In the genomic region with DNA sequence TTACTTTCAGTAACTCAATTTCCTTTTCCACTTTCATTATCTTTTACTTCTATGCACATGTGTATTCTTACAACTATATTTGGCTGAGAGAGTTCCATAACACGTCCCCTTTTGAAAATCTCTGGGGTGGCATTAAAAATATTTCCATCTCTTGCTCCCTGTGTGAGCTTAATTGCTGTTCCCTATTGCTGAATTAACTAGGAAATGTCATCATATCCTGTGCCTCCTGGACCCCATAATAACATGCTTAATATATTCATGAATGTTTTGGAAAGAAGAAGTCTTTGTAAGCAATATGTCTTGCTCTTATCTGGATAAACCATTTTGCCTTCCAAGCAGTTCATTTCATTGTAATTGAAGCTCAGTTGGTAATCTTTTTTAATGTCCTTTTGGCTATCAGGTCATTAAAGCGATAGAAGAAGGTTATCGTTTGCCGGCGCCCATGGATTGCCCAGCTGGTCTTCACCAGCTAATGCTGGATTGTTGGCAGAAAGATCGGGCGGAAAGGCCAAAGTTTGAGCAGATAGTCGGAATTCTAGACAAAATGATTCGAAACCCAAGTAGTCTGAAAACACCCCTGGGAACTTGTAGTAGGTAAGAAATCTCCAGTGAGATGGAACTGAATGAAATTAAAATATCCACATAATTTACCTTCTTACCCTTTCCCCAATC, we compare ENCODE assay signal across 29 mouse cellular contexts.
A peak's percentile ranks its signal among the peaks of the same experiment; 100 is the strongest.
DNase-seq lines count a peak whose midpoint lies in the region; ATAC-seq and TF ChIP-seq lines count a peak whose summit lies in the region.
"Had no signal": no experiment of that assay in that cellular context is flagged by ENCODE, and none has a peak within 500 bp of the region (broad histone marks: within the 10 kb centered on the region; RNA-seq: fewer than 3 reads in every experiment).

No protein-coding gene starts in this region.

- ATAC-seq in cerebellum, adult (ENCODE audit: insufficient number of reproducible peaks, low FRiP score, low TSS enrichment) = peak; percentile 31; the same call in 1 of the 2 replicates
- 0 out of 2 replicates have a peak, but pooled peaks have one; percentile 38 for ATAC-seq in lung, embryonic 16.5 days (ENCODE audit: low read depth)
- ATAC-seq in liver, postnatal 0 days = no peak
- no peak for ATAC-seq in forebrain, embryonic 15.5 days (replicated peaks)
- ATAC-seq: activated CD4-positive, CD25-positive, alpha-beta regulatory T cell, adult 4 months; forebrain, embryonic 16.5 days; hindbrain, embryonic 16.5 days; intestine, embryonic 15.5 days had no signal

- no peak overlapping the region for H3K9ac ChIP-seq in lung, embryonic 16.5 days (ENCODE audit: low read length)
- no peak overlapping the region for H3K9ac ChIP-seq in liver, postnatal 0 days (replicated peaks)
- no peak overlapping the region for H3K9ac ChIP-seq in forebrain, embryonic 15.5 days (replicated peaks)
- H3K9ac ChIP-seq: embryonic facial prominence, embryonic 13.5 days; forebrain, embryonic 12.5 days; heart, embryonic 12.5 days; heart, embryonic 15.5 days; hindbrain, embryonic 13.5 days; intestine, embryonic 15.5 days had no signal

- no peak for TF ChIP-seq CTCF in liver, postnatal 0 days (IDR thresholded peaks at IDR 0.05; ENCODE audit: low read depth)

- peaks cover 4% of the 10 kb centered on the region for H3K36me3 ChIP-seq in lung, embryonic 16.5 days (ENCODE audit: control insufficient read depth, insufficient read depth, low read length)
- no peaks in the 10 kb centered on the region for H3K36me3 ChIP-seq in liver, postnatal 0 days (replicated peaks; ENCODE audit: insufficient read depth, low read length)
- peaks cover 3% of the 10 kb centered on the region for H3K36me3 ChIP-seq in forebrain, embryonic 15.5 days
- H3K36me3 ChIP-seq: forebrain, embryonic 12.5 days; heart, embryonic 15.5 days; intestine, embryonic 15.5 days had no signal

- H3K4me2 ChIP-seq in lung, embryonic 16.5 days (ENCODE audit: low read depth, low read length) = no peak overlapping the region
- no peak overlapping the region for H3K4me2 ChIP-seq in liver, postnatal 0 days (ENCODE audit: low read depth, low read length)
- no peak overlapping the region for H3K4me2 ChIP-seq in forebrain, embryonic 15.5 days (replicated peaks)
- H3K4me2 ChIP-seq: embryonic facial prominence, embryonic 13.5 days; forebrain, embryonic 12.5 days; heart, embryonic 12.5 days; heart, embryonic 15.5 days; hindbrain, embryonic 13.5 days; intestine, embryonic 15.5 days had no signal

- no peak overlapping the region for H3K4me3 ChIP-seq in lung, embryonic 16.5 days (ENCODE audit: low read length)
- no peak overlapping the region for H3K4me3 ChIP-seq in liver, postnatal 0 days (ENCODE audit: low read depth, low read length)
- H3K4me3 ChIP-seq in forebrain, embryonic 15.5 days = no peak overlapping the region
- H3K4me3 ChIP-seq: embryonic facial prominence, embryonic 10.5 days; embryonic facial prominence, embryonic 13.5 days; erythroblast, embryonic 14.5 days; forebrain, embryonic 12.5 days; gastrocnemius, adult 2 months; heart, embryonic 12.5 days; heart, embryonic 15.5 days; hindbrain, embryonic 10.5 days; hindbrain, embryonic 13.5 days; intestine, embryonic 15.5 days had no signal

- H3K9me3 ChIP-seq in lung, embryonic 16.5 days (ENCODE audit: control insufficient read depth, low read length) = no peaks in the 10 kb centered on the region
- no peaks in the 10 kb centered on the region for H3K9me3 ChIP-seq in liver, postnatal 0 days (ENCODE audit: low read length)
- H3K9me3 ChIP-seq in forebrain, embryonic 15.5 days = no peaks in the 10 kb centered on the region
- H3K9me3 ChIP-seq: embryonic facial prominence, embryonic 10.5 days; embryonic facial prominence, embryonic 13.5 days; forebrain, embryonic 12.5 days; heart, embryonic 12.5 days; heart, embryonic 15.5 days; hindbrain, embryonic 10.5 days; hindbrain, embryonic 13.5 days; intestine, embryonic 15.5 days had no signal

- 71% methylated on average over 9 of the region's 9 CpGs for WGBS in lung, embryonic 16.5 days
- WGBS in liver, postnatal 0 days (ENCODE audit: insufficient replicate concordance) = 78% methylated on average over 9 of the region's 9 CpGs
- 90% methylated on average over 9 of the region's 9 CpGs for WGBS in forebrain, embryonic 15.5 days

- H3K4me1 ChIP-seq in lung, embryonic 16.5 days (replicated peaks; ENCODE audit: control insufficient read depth, insufficient read depth, low read length) = no peaks in the 10 kb centered on the region
- no peaks in the 10 kb centered on the region for H3K4me1 ChIP-seq in liver, postnatal 0 days (ENCODE audit: insufficient read depth)
- no peaks in the 10 kb centered on the region for H3K4me1 ChIP-seq in forebrain, embryonic 15.5 days
- H3K4me1 ChIP-seq: embryonic facial prominence, embryonic 10.5 days; embryonic facial prominence, embryonic 13.5 days; forebrain, embryonic 12.5 days; heart, embryonic 12.5 days; heart, embryonic 15.5 days; hindbrain, embryonic 10.5 days; hindbrain, embryonic 13.5 days; intestine, embryonic 15.5 days had no signal

- no peaks in the 10 kb centered on the region for H3K27me3 ChIP-seq in lung, embryonic 16.5 days (ENCODE audit: control insufficient read depth, insufficient read depth, low read depth, low read length)
- H3K27me3 ChIP-seq in liver, postnatal 0 days (ENCODE audit: insufficient read depth, low read length) = no peaks in the 10 kb centered on the region
- no peaks in the 10 kb centered on the region for H3K27me3 ChIP-seq in forebrain, embryonic 15.5 days
- H3K27me3 ChIP-seq: embryonic facial prominence, embryonic 13.5 days; heart, embryonic 12.5 days; heart, embryonic 15.5 days; hindbrain, embryonic 13.5 days; intestine, embryonic 15.5 days had no signal

- no peak overlapping the region for H3K27ac ChIP-seq in lung, embryonic 16.5 days (ENCODE audit: low read length)
- H3K27ac ChIP-seq in liver, postnatal 0 days (ENCODE audit: low read depth) = no peak overlapping the region
- H3K27ac ChIP-seq in forebrain, embryonic 15.5 days (replicated peaks) = no peak overlapping the region
- H3K27ac ChIP-seq: embryonic facial prominence, embryonic 10.5 days; embryonic facial prominence, embryonic 13.5 days; forebrain, embryonic 12.5 days; gastrocnemius, adult 2 months; heart, embryonic 15.5 days; hindbrain, embryonic 10.5 days; hindbrain, embryonic 13.5 days; intestine, embryonic 15.5 days had no signal

- TF ChIP-seq EP300 in liver, postnatal 0 days (IDR thresholded peaks at IDR 0.05; ENCODE audit: low read depth) = no peak

- no peak for DNase-seq in cerebellum, adult 11 months
- peak; percentile 66 to 78 for DNase-seq in cerebellum, postnatal 14 days
- DNase-seq in cerebellum, adult 9-10 months = no peak
- DNase-seq in lung, postnatal 36 days = no peak
- DNase-seq in liver, postnatal 0 days = no peak
- DNase-seq: adrenal gland, adult 8-10 months; adrenal gland, postnatal 25 days; embryo, embryonic 11 days; gastrocnemius, adult 2 months; gastrocnemius, postnatal 14 days; heart, adult 18-20 months; heart, postnatal 10 days; heart, postnatal 36 days; kidney, adult 11 months had no signal

Comparison
In these comparisons a context has a peak if more than half of its experiments do, and no peak if none do; other contexts are left out.
1. DNase-seq: peak in cerebellum, postnatal 14 days (2 of 2); none in cerebellum, adult 11 months (single experiment), cerebellum, adult 9-10 months (single experiment), lung, postnatal 36 days (single experiment) and liver, postnatal 0 days (single experiment).
2. ATAC-seq: peak in cerebellum, adult (single experiment) and lung, embryonic 16.5 days (single experiment); none in liver, postnatal 0 days (single experiment) and forebrain, embryonic 15.5 days (single experiment).